Mouse (Mus musculus) heart, postnatal 0 days (tissue): ENCODE data around the gene Os9. TPM values are rescaled to one million over a fixed set of nuclear protein-coding genes. Genes with fewer than 3 reads are reported as not detected.
"Not testable (repeated sequence)": the region's sequence is repeated elsewhere in the genome, so short reads cannot be mapped to it uniquely, and the experiment has no call there.

Source experiments
- ATAC-seq: fragments of 200-750 bp; cut with Nextera tagmentation; 2 replicates; pipeline ENCODE4 v1.8.0; 2017; ENCODE audit warnings: low read depth, moderate number of reproducible peaks, moderate library complexity; ENCODE audit not compliant: insufficient read depth
- DNase-seq: peaks from one replicate; pipeline ENCODE4 v3.0.0-alpha.2; 2016; ENCODE audit warnings: low spot score
- H3K27ac ChIP-seq: fragments of 300-500 bp; sonication (generic); 2 replicates; pipeline ENCODE4 v1.5.1; 2014; ENCODE audit warnings: low read depth, mild to moderate bottlenecking
- H3K27me3 ChIP-seq: fragments of 300-500 bp; sonication (generic); 2 replicates; pipeline ENCODE4 v1.6.1; 2014; ENCODE audit warnings: low read length, mixed read lengths; ENCODE audit not compliant: control insufficient read depth, insufficient read depth
- H3K36me3 ChIP-seq: fragments of 300-500 bp; sonication (generic); replicated peaks from 2 replicates; pipeline ENCODE4 v1.6.1; 2014; ENCODE audit warnings: low read length, mixed read lengths; ENCODE audit not compliant: control insufficient read depth, insufficient read depth
- H3K4me1 ChIP-seq: fragments of 300-500 bp; sonication (generic); 2 replicates; pipeline ENCODE4 v1.6.1; 2014; ENCODE audit warnings: antibody characterized with exemption; ENCODE audit not compliant: control insufficient read depth, insufficient read depth
- H3K4me2 ChIP-seq: fragments of 300-500 bp; sonication (generic); 2 replicates; pipeline ENCODE4 v1.6.1; 2014; ENCODE audit warnings: low read depth, mild to moderate bottlenecking, low read length, moderate library complexity
- H3K4me3 ChIP-seq: fragments of 300-500 bp; sonication (generic); 2 replicates; pipeline ENCODE4 v1.5.1; 2014; ENCODE audit warnings: low read depth, low read length
- H3K9ac ChIP-seq: fragments of 300-500 bp; sonication (generic); replicated peaks from 2 replicates; pipeline ENCODE4 v1.6.1; 2014; ENCODE audit warnings: low read depth, low read length, mixed read lengths
- H3K9me3 ChIP-seq: fragments of 300-500 bp; sonication (generic); replicated peaks from 2 replicates; pipeline ENCODE4 v1.6.1; 2016; ENCODE audit warnings: low read length; ENCODE audit not compliant: control insufficient read depth
- CTCF ChIP-seq: IDR thresholded peaks from 2 replicates; pipeline ENCODE4 v1.5.1; 2016; ENCODE audit warnings: antibody characterized with exemption, control low read depth, low read depth
- EP300 ChIP-seq: IDR thresholded peaks from 2 replicates; pipeline ENCODE4 v1.6.1; 2016; ENCODE audit warnings: antibody characterized with exemption, low read depth
- WGBS: fragments of 180-500 bp; shearing (Covaris S2); extraction: QIAGEN DNeasy Blood & Tissue Kit; methylation state at CpG from one replicate; pipeline ENCODE4 v1.1.7; 2014; 5-methylcytosine and 5-hydroxymethylcytosine counted together
- polyA plus RNA-seq: library from polyadenylated mRNA; unstranded; fragments of >200 nt; fragmentation: Nextera tagmentation; extraction: Ambion mirVana; gene quantifications from 2 replicates; pipeline ENCODE4 v1.2.1, GENCODE M21; 2015
- total RNA-seq: library from RNA; depleted of rRNA; stranded (reverse); fragments of >200 nt; gene quantifications from 2 replicates; pipeline ENCODE4 v1.2.3, GENCODE M21; 2014; ENCODE audit warnings: low replicate concordance

Os9 gene
- total and polyA plus RNA-seq, 2 experiments from 2014 or later, result 39.8 to 40.0 TPM

GRCm38 (mm10) chr10:127165654-127166403, 44.9 kb upstream of the Os9 start:
- H3K4me1 ChIP-seq, result peaks cover 6% of the 10 kb centered on the region
- ATAC-seq, result peak; percentile 24; the same call in 1 of the 2 replicates
- H3K4me2 ChIP-seq, result peak overlapping the region; percentile 92
- peak overlapping the region; percentile 43; the same call in 1 of the 2 replicates for H3K9ac ChIP-seq
- TF ChIP-seq EP300, result no peak
- TF ChIP-seq CTCF, result no peak
- no peak overlapping the region for H3K27ac ChIP-seq
- H3K9me3 ChIP-seq, result no peaks in the 10 kb centered on the region
- peak overlapping the region; percentile 50 for H3K4me3 ChIP-seq
- no peak for DNase-seq
- H3K36me3 ChIP-seq, result no peaks in the 10 kb centered on the region
- WGBS, result under 1% methylated on average over 53 of the region's 56 CpGs
- peaks cover 78% of the 10 kb centered on the region for H3K27me3 ChIP-seq

GRCm38 (mm10) chr10:127165354-127165653, 44.4 kb upstream of the Os9 start:
- DNase-seq, result no peak
- peak; percentile 22 for ATAC-seq
- Histone ChIP-seq H3K36me3 (no peaks in the 10 kb centered on the region), H3K27ac (no peak overlapping the region; the same call in 1 of the 2 replicates), H3K9ac (peak overlapping the region; percentile 43; the same call in 1 of the 2 replicates), H3K4me1 (peaks cover 6% of the 10 kb centered on the region), H3K9me3 (no peaks in the 10 kb centered on the region), H3K4me2 (peak overlapping the region; percentile 92), H3K27me3 (peaks cover 73% of the 10 kb centered on the region), H3K4me3 (peak overlapping the region; percentile 50)
- WGBS, result under 1% methylated on average over 40 of the region's 42 CpGs
- TF ChIP-seq CTCF, result no peak
- no peak for TF ChIP-seq EP300

- Histone ChIP-seq H3K4me2 (peak within 1 kb of the TSS; percentile 92), H3K27ac (no peak within 1 kb of the TSS; the same call in 1 of the 2 replicates), H3K4me3 (peak within 1 kb of the TSS; percentile 50), H3K27me3 (peaks cover 68% of the 10 kb centered on the region), H3K4me1 (peaks cover 6% of the 10 kb centered on the region; the same call in 1 of the 2 replicates), H3K36me3 (no peaks in the 10 kb centered on the region), H3K9me3 (no peaks in the 10 kb centered on the region), H3K9ac (peak within 1 kb of the TSS; percentile 43; the same call in 1 of the 2 replicates)
- peak; percentile 74 for DNase-seq
- WGBS, result 4% methylated on average over 47 of the region's 52 CpGs
- peak; percentile 86 for ATAC-seq
- TF ChIP-seq CTCF (peak; percentile 70), EP300 (no peak)
Measured at GRCm38 (mm10) chr10:127164631-127165353, 43.9 kb upstream of the Os9 start, which contains the start of gene B4galnt1. TSS of gene B4galnt1 (plus strand) at chr10:127165225.

GRCm38 (mm10) chr10:127164190-127164589, 43.3 kb upstream of the Os9 start:
- 92% methylated on average over 4 of the region's 4 CpGs for WGBS
- H3K27me3 ChIP-seq, result peaks cover 62% of the 10 kb centered on the region

GRCm38 (mm10) chr10:127162771-127163261, 41.9 kb upstream of the Os9 start:
- H3K4me3 ChIP-seq, H3K9ac ChIP-seq, H3K4me1 ChIP-seq, H3K27ac ChIP-seq, ATAC-seq, H3K36me3 ChIP-seq, H3K9me3 ChIP-seq, DNase-seq, H3K4me2 ChIP-seq: not testable (repeated sequence)
- WGBS, result 46% methylated on average over 7 of the region's 7 CpGs
- peaks cover 48% of the 10 kb centered on the region for H3K27me3 ChIP-seq

More at GRCm38 (mm10) chr10:127164190-127164589, 43.3 kb upstream of the Os9 start:
- Histone ChIP-seq H3K27ac (no peak overlapping the region), H3K36me3 (no peaks in the 10 kb centered on the region), H3K4me2 (no peak overlapping the region), H3K4me3 (no peak overlapping the region), H3K9ac (no peak overlapping the region), H3K4me1 (peaks cover 6% of the 10 kb centered on the region; the same call in 1 of the 2 replicates), H3K9me3 (no peaks in the 10 kb centered on the region)
- no peak for DNase-seq
- TF ChIP-seq EP300, result no peak
- TF ChIP-seq CTCF, result no peak
- ATAC-seq, result no peak
